Mouse (Mus musculus): ENCODE measurements around the gene Wdr92. TPM values are rescaled to one million over a fixed set of nuclear protein-coding genes. Genes with fewer than 3 reads are reported as not detected.

Wdr92 gene
- polyA plus RNA-seq, 1 experiment from 2014 or later, result 22.0 TPM

- DNase-seq (no peak), ATAC-seq (ENCODE audit: low FRiP score, low TSS enrichment) (no peak)
- Histone ChIP-seq H3K4me3 (replicated peaks; ENCODE audit: low read depth, low read length) (no peak overlapping the region), H3K36me3 (ENCODE audit: control insufficient read depth, insufficient read depth, low read length) (no peaks in the 10 kb centered on the region), H3K27me3 (ENCODE audit: control insufficient read depth, insufficient read depth, low read length) (no peaks in the 10 kb centered on the region), H3K4me1 (ENCODE audit: control insufficient read depth, insufficient read depth, low read length) (no peaks in the 10 kb centered on the region), H3K9ac (replicated peaks; ENCODE audit: low read length) (no peak overlapping the region), H3K9me3 (ENCODE audit: control insufficient read depth, low read length) (no peaks in the 10 kb centered on the region), H3K4me2 (ENCODE audit: low read length) (no peak overlapping the region), H3K27ac (replicated peaks; ENCODE audit: low read depth, low read length) (no peak overlapping the region)
- 92% methylated on average over 2 of the region's 2 CpGs for WGBS
Measured at GRCm38 (mm10) chr11:17169262-17169661, 12.6 kb upstream of the Wdr92 start.

DNA sequence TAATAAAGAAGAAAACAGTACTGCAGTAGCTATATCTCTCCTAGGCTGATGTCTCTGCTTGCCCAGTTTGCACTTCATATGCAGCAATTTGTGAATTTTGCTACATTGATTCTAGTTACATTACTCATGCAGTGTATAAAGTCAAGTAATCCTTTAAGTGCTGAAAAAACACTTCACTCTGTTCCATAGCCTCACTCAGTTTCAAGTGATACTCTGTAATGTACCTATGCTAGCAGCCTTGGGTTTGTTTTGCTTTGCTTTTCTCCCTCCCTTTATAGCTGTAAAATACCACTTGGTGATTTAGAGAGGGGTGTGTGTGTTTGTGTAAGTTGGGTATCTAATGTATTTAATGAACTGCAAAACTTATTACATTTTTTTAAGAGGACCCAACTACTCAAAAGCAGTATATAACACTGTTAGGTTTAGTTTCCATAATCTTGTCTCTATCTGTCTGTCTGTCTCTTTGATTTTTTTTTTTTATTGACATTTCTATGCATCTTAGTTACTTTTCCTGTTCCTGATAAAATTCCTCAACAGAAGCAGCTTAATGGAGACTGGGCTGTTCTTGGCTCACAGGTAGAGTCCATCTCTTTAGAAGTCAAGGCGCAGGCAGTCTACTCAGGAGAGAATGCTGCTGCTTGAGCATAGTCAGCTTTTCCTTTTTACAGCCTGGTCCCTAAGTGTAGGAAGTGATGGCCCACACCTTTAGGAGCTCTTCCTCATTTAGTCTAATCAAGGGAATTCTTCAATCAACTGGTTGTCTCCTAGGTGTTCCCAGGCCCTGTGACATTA lies 10.8 kb upstream of the Wdr92 start:
- no peak for DNase-seq
- no peak for ATAC-seq (ENCODE audit: low FRiP score, low TSS enrichment)

GRCm38 (mm10) chr11:17172300-17172699 lies 9.6 kb upstream of the Wdr92 start:
- ATAC-seq (ENCODE audit: low FRiP score, low TSS enrichment) (no peak), DNase-seq (no peak)
- H3K4me1 ChIP-seq (ENCODE audit: control insufficient read depth, insufficient read depth, low read length), result no peaks in the 10 kb centered on the region
- no peaks in the 10 kb centered on the region for H3K27me3 ChIP-seq (ENCODE audit: control insufficient read depth, insufficient read depth, low read length)
- H3K4me3 ChIP-seq (replicated peaks; ENCODE audit: low read depth, low read length), result no peak overlapping the region
- 0 out of 2 replicates have a peak, but pooled peaks cover 4% of the 10 kb centered on the region for H3K9me3 ChIP-seq (ENCODE audit: control insufficient read depth, low read length)
- H3K9ac ChIP-seq (replicated peaks; ENCODE audit: low read length), result no peak overlapping the region
- no peaks in the 10 kb centered on the region for H3K36me3 ChIP-seq (ENCODE audit: control insufficient read depth, insufficient read depth, low read length)
- 96% methylated on average over 4 of the region's 4 CpGs for WGBS
- no peak overlapping the region for H3K27ac ChIP-seq (replicated peaks; ENCODE audit: low read depth, low read length)
- no peak overlapping the region for H3K4me2 ChIP-seq (ENCODE audit: low read length)

More for the DNA sequence above, 10.8 kb upstream of the Wdr92 start:
- Histone ChIP-seq H3K27ac (replicated peaks; ENCODE audit: low read depth, low read length) (no peak overlapping the region), H3K36me3 (ENCODE audit: control insufficient read depth, insufficient read depth, low read length) (no peaks in the 10 kb centered on the region), H3K9me3 (ENCODE audit: control insufficient read depth, low read length) (0 out of 2 replicates have a peak, but pooled peaks cover 4% of the 10 kb centered on the region), H3K4me1 (ENCODE audit: control insufficient read depth, insufficient read depth, low read length) (no peaks in the 10 kb centered on the region), H3K9ac (replicated peaks; ENCODE audit: low read length) (no peak overlapping the region), H3K4me3 (replicated peaks; ENCODE audit: low read depth, low read length) (no peak overlapping the region), H3K27me3 (ENCODE audit: control insufficient read depth, insufficient read depth, low read length) (no peaks in the 10 kb centered on the region), H3K4me2 (ENCODE audit: low read length) (no peak overlapping the region)
- WGBS, result 97% methylated on average over 1 of the region's 1 CpGs

DNA sequence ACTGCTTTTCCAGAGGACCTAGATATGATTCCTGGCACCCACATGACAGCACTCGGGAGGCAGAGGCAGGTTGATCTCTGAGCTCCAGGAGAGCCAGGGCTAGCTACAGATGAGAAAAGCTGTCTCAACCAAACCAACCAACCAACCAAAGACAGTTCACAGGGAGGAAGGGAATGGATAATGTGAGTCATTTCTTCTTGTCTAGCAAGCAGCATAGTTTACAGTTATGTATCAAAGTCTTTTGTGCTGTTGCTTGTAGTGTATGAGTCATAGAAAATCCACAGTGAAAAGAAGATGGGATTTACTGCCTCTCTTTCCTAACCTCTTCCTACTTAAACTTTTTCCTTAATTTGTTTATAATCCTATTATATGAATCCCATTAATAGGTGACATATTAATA lies 5.3 kb upstream of the Wdr92 start:
- no peak overlapping the region for H3K9ac ChIP-seq (replicated peaks; ENCODE audit: low read length)
- H3K4me2 ChIP-seq (ENCODE audit: low read length), result no peak overlapping the region
- 97% methylated on average over 1 of the region's 1 CpGs for WGBS
- H3K27ac ChIP-seq (replicated peaks; ENCODE audit: low read depth, low read length), result no peak overlapping the region
- no peak for ATAC-seq (ENCODE audit: low FRiP score, low TSS enrichment)
- no peaks in the 10 kb centered on the region for H3K4me1 ChIP-seq (ENCODE audit: control insufficient read depth, insufficient read depth, low read length)
- 0 out of 2 replicates have a peak, but pooled peaks cover 4% of the 10 kb centered on the region for H3K9me3 ChIP-seq (ENCODE audit: control insufficient read depth, low read length)
- DNase-seq, result no peak
- H3K36me3 ChIP-seq (ENCODE audit: control insufficient read depth, insufficient read depth, low read length), result no peaks in the 10 kb centered on the region
- H3K4me3 ChIP-seq (replicated peaks; ENCODE audit: low read depth, low read length), result no peak overlapping the region
- no peaks in the 10 kb centered on the region for H3K27me3 ChIP-seq (ENCODE audit: control insufficient read depth, insufficient read depth, low read length)

- 89% methylated on average over 3 of the region's 3 CpGs for WGBS
Measured at GRCm38 (mm10) chr11:17180753-17181152, 1.2 kb upstream of the Wdr92 start.

DNA sequence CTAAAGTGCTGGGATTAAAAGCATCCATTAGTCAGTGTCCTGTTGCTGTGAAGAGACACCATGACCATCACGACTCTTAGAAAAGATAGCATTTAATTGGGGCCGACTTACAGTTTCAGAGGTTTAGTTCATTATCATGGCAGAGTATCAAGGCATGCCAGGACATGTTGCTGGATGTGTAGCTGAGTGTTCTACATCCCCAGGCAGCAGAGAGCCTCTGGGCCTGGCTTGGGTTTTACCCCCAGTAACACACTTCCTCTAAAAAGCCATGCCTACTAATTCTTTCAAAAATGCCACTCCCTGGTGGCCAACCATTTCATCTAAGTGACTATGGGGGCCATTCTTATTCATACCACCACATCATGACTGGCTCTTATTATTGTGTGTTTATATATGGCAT lies 1.3 kb downstream of the Wdr92 start:
- Histone ChIP-seq H3K27me3 (ENCODE audit: control insufficient read depth, insufficient read depth, low read length) (no peaks in the 10 kb centered on the region), H3K4me1 (ENCODE audit: control insufficient read depth, insufficient read depth, low read length) (no peaks in the 10 kb centered on the region), H3K36me3 (ENCODE audit: control insufficient read depth, insufficient read depth, low read length) (no peaks in the 10 kb centered on the region), H3K9ac (replicated peaks; ENCODE audit: low read length) (no peak overlapping the region), H3K9me3 (ENCODE audit: control insufficient read depth, low read length) (no peaks in the 10 kb centered on the region), H3K4me2 (ENCODE audit: low read length) (no peak overlapping the region), H3K4me3 (replicated peaks; ENCODE audit: low read depth, low read length) (no peak overlapping the region), H3K27ac (replicated peaks; ENCODE audit: low read depth, low read length) (no peak overlapping the region)
- WGBS, result 93% methylated on average over 2 of the region's 2 CpGs
- ATAC-seq (ENCODE audit: low FRiP score, low TSS enrichment), result no peak
- DNase-seq, result no peak

More at GRCm38 (mm10) chr11:17180753-17181152, 1.2 kb upstream of the Wdr92 start:
- no peaks in the 10 kb centered on the region for H3K27me3 ChIP-seq (ENCODE audit: control insufficient read depth, insufficient read depth, low read length)
- no peak overlapping the region for H3K27ac ChIP-seq (replicated peaks; ENCODE audit: low read depth, low read length)
- H3K9ac ChIP-seq (replicated peaks; ENCODE audit: low read length), result no peak overlapping the region
- H3K4me1 ChIP-seq (ENCODE audit: control insufficient read depth, insufficient read depth, low read length), result no peaks in the 10 kb centered on the region
- no peak overlapping the region for H3K4me3 ChIP-seq (replicated peaks; ENCODE audit: low read depth, low read length)
- H3K4me2 ChIP-seq (ENCODE audit: low read length), result no peak overlapping the region
- no peak for ATAC-seq (ENCODE audit: low FRiP score, low TSS enrichment)
- H3K36me3 ChIP-seq (ENCODE audit: control insufficient read depth, insufficient read depth, low read length), result no peaks in the 10 kb centered on the region
- no peak for DNase-seq
- H3K9me3 ChIP-seq (ENCODE audit: control insufficient read depth, low read length), result no peaks in the 10 kb centered on the region

GRCm38 (mm10) chr11:17187649-17188048 lies 5.7 kb downstream of the Wdr92 start:
- H3K27me3 ChIP-seq (ENCODE audit: control insufficient read depth, insufficient read depth, low read length), result no peaks in the 10 kb centered on the region
- H3K36me3 ChIP-seq (ENCODE audit: control insufficient read depth, insufficient read depth, low read length), result 0 out of 2 replicates have a peak, but pooled peaks cover 1% of the 10 kb centered on the region
- H3K4me2 ChIP-seq (ENCODE audit: low read length), result no peak overlapping the region
- no peak for DNase-seq
- no peak overlapping the region for H3K9ac ChIP-seq (replicated peaks; ENCODE audit: low read length)
- H3K4me1 ChIP-seq (ENCODE audit: control insufficient read depth, insufficient read depth, low read length), result no peaks in the 10 kb centered on the region
- H3K9me3 ChIP-seq (ENCODE audit: control insufficient read depth, low read length), result no peaks in the 10 kb centered on the region
- no peak overlapping the region for H3K27ac ChIP-seq (replicated peaks; ENCODE audit: low read depth, low read length)
- no peak overlapping the region for H3K4me3 ChIP-seq (replicated peaks; ENCODE audit: low read depth, low read length)
- 86% methylated on average over 3 of the region's 3 CpGs for WGBS
- ATAC-seq (ENCODE audit: low FRiP score, low TSS enrichment), result no peak

- Histone ChIP-seq H3K27me3 (ENCODE audit: control insufficient read depth, insufficient read depth, low read length) (no peaks in the 10 kb centered on the region), H3K9ac (replicated peaks; ENCODE audit: low read length) (no peak overlapping the region), H3K9me3 (ENCODE audit: control insufficient read depth, low read length) (no peaks in the 10 kb centered on the region), H3K4me1 (ENCODE audit: control insufficient read depth, insufficient read depth, low read length) (no peaks in the 10 kb centered on the region), H3K27ac (replicated peaks; ENCODE audit: low read depth, low read length) (no peak overlapping the region), H3K36me3 (ENCODE audit: control insufficient read depth, insufficient read depth, low read length) (peaks cover 4% of the 10 kb centered on the region; the same call in 1 of the 2 replicates), H3K4me3 (replicated peaks; ENCODE audit: low read depth, low read length) (no peak overlapping the region), H3K4me2 (ENCODE audit: low read length) (no peak overlapping the region)
- DNase-seq (no peak), ATAC-seq (ENCODE audit: low FRiP score, low TSS enrichment) (no peak)
- WGBS, result 57% methylated on average over 3 of the region's 3 CpGs
Measured at GRCm38 (mm10) chr11:17188786-17189185, 6.9 kb downstream of the Wdr92 start.

Measured in midbrain, embryonic 14.5 days (tissue).